Mouse (Mus musculus): Measurements from ENCODE around the gene Gclm.

DNA sequence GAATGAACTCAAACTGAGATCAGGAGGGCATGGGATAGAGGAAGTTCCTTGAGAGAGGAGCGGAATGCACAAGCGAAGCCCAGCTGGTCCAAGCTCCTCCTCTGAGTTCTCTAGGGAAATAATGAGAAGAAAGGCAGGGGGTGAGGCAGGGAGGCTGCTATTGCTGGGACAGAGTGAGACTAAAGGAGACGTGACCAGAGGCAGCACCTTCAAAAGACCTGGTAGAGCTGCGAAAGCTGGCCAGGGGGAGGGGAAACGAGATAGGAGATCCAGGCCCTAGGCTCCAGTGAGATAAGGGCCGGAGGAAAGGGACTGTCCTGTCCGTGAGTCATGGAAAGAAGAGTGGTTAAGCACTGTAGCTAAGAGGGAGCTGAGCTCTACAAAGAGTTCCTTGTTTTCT lies 68.6 kb downstream of the Gclm start:
- no peak for TF ChIP-seq POLR2A (IDR thresholded peaks at IDR 0.05; ENCODE audit: insufficient read depth, low read depth, low read length)
- TF ChIP-seq CTCF (IDR thresholded peaks at IDR 0.05), result no peak
- no peak for TF ChIP-seq EP300 (IDR thresholded peaks at IDR 0.05; ENCODE audit: insufficient read depth, low read depth, low read length)
